Mouse (Mus musculus): ENCODE data around the gene Slc10a7.

DNA sequence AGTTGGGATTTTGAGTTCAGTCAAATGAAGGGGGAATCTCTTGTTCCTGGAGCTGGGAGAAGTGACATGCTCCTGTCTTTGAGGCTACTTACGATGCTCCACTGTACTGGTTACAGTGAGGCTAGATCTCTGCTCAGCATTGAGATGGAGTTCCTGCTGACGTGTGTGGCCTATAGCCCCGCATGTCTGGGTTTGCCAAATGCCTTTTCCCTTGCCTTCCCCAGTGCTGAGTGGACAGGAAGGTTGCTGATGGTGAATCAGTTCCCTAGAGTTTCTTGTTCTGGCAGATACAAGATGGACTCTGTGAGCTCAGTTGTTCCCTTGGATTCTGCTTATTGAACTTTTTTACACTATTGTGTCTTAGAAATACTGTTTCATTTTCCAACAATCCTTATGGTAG is 1.8 kb downstream of the Slc10a7 start:
- no peak for TF ChIP-seq CTCF (IDR thresholded peaks at IDR 0.05; ENCODE audit: low read depth)
- TF ChIP-seq EP300 (IDR thresholded peaks at IDR 0.05; ENCODE audit: low read depth), result no peak

All from liver, embryonic 14.5 days (tissue).